Mouse (Mus musculus) midbrain, embryonic 11.5 days (tissue): ENCODE data around the gene Tspan2. TPM values are rescaled to one million over a fixed set of nuclear protein-coding genes. Genes with fewer than 3 reads are reported as not detected.

Experiments used
- ATAC-seq: fragments of 200-750 bp; cut with Nextera tagmentation; 2 replicates; pipeline ENCODE4 v1.8.0; 2017; ENCODE audit warnings: moderate TSS enrichment, moderate library complexity; ENCODE audit not compliant: low FRiP score
- DNase-seq: peaks from one replicate; pipeline ENCODE4 v3.0.0; 2015; ENCODE audit warnings: low spot score; ENCODE audit errors: missing footprints
- H3K27ac ChIP-seq: fragments of 300-500 bp; sonication (generic); 2 replicates; pipeline ENCODE4 v1.5.1; 2014; ENCODE audit warnings: low read depth, low read length
- H3K27me3 ChIP-seq: fragments of 300-500 bp; sonication (generic); 2 replicates; pipeline ENCODE4 v1.6.1; 2014; ENCODE audit warnings: mild to moderate bottlenecking, low read length, moderate library complexity, mixed read lengths; ENCODE audit not compliant: control insufficient read depth, insufficient read depth
- H3K36me3 ChIP-seq: fragments of 300-500 bp; sonication (generic); 2 replicates; pipeline ENCODE4 v1.6.1; 2014; ENCODE audit warnings: mild to moderate bottlenecking, low read length, moderate library complexity, mixed read lengths; ENCODE audit not compliant: control insufficient read depth, insufficient read depth
- H3K4me1 ChIP-seq: fragments of 300-500 bp; sonication (generic); 2 replicates; pipeline ENCODE4 v1.6.1; 2014; ENCODE audit warnings: low read length; ENCODE audit not compliant: control insufficient read depth, insufficient read depth
- H3K4me2 ChIP-seq: fragments of 300-500 bp; sonication (generic); 2 replicates; pipeline ENCODE4 v1.6.1; 2014; ENCODE audit warnings: mild to moderate bottlenecking, moderate library complexity
- H3K4me3 ChIP-seq: fragments of 300-500 bp; sonication (generic); 2 replicates; pipeline ENCODE4 v1.5.1; 2014; ENCODE audit warnings: low read depth, low read length
- H3K9ac ChIP-seq: fragments of 300-500 bp; sonication (generic); 2 replicates; pipeline ENCODE4 v1.6.1; 2014; ENCODE audit warnings: low read length
- H3K9me3 ChIP-seq: fragments of 300-500 bp; sonication (generic); 2 replicates; pipeline ENCODE4 v1.6.1; 2016; ENCODE audit warnings: low read length; ENCODE audit not compliant: control insufficient read depth
- WGBS: fragments of 180-500 bp; shearing (Covaris S2); extraction: QIAGEN DNeasy Blood & Tissue Kit; methylation state at CpG from one replicate; pipeline ENCODE4 v1.1.7; 2014; 5-methylcytosine and 5-hydroxymethylcytosine counted together
- polyA plus RNA-seq: library from polyadenylated mRNA; unstranded; fragments of >200 nt; fragmentation: Nextera tagmentation; extraction: Ambion mirVana; gene quantifications from 2 replicates; pipeline ENCODE4 v1.2.1, GENCODE M21; 2014

The Tspan2 gene
- polyA plus RNA-seq, 1 experiment from 2014 or later, result 10.4 TPM

- H3K9me3 ChIP-seq, result no peaks in the 10 kb centered on the region
- 68% methylated on average over 9 of the region's 9 CpGs for WGBS
Observed at GRCm38 (mm10) chr3:102708599-102708998, 25.7 kb upstream of the Tspan2 start.

GRCm38 (mm10) chr3:102715066-102715584 lies 19.2 kb upstream of the Tspan2 start:
- Histone ChIP-seq H3K4me1 (no peaks in the 10 kb centered on the region), H3K4me2 (no peak overlapping the region), H3K27me3 (no peaks in the 10 kb centered on the region), H3K4me3 (no peak overlapping the region), H3K9me3 (no peaks in the 10 kb centered on the region), H3K27ac (no peak overlapping the region), H3K9ac (no peak overlapping the region), H3K36me3 (no peaks in the 10 kb centered on the region)
- ATAC-seq (no peak), DNase-seq (peak; percentile 93)
- WGBS, result 44% methylated on average over 11 of the region's 11 CpGs

More at GRCm38 (mm10) chr3:102708599-102708998, 25.7 kb upstream of the Tspan2 start:
- Histone ChIP-seq H3K4me1 (no peaks in the 10 kb centered on the region), H3K4me3 (no peak overlapping the region), H3K27ac (no peak overlapping the region), H3K36me3 (no peaks in the 10 kb centered on the region), H3K9ac (no peak overlapping the region), H3K4me2 (no peak overlapping the region), H3K27me3 (no peaks in the 10 kb centered on the region)
- ATAC-seq (no peak), DNase-seq (no peak)

GRCm38 (mm10) chr3:102715839-102716238 lies 18.5 kb upstream of the Tspan2 start:
- Histone ChIP-seq H3K27ac (no peak overlapping the region), H3K9me3 (no peaks in the 10 kb centered on the region), H3K4me1 (no peaks in the 10 kb centered on the region), H3K27me3 (no peaks in the 10 kb centered on the region), H3K9ac (no peak overlapping the region), H3K4me3 (no peak overlapping the region), H3K4me2 (no peak overlapping the region), H3K36me3 (no peaks in the 10 kb centered on the region)
- DNase-seq (no peak), ATAC-seq (no peak)
- 91% methylated on average over 8 of the region's 8 CpGs for WGBS

- Histone ChIP-seq H3K36me3 (no peaks in the 10 kb centered on the region), H3K27ac (no peak overlapping the region), H3K4me3 (no peak overlapping the region), H3K9me3 (no peaks in the 10 kb centered on the region), H3K27me3 (no peaks in the 10 kb centered on the region), H3K4me1 (no peaks in the 10 kb centered on the region), H3K4me2 (no peak overlapping the region), H3K9ac (no peak overlapping the region)
- no peak for DNase-seq
- ATAC-seq, result no peak
- whole genome bisulfite sequencing, result 56% methylated on average over 3 of the region's 3 CpGs
Observed at GRCm38 (mm10) chr3:102717586-102718285, 16.6 kb upstream of the Tspan2 start.

- no peaks in the 10 kb centered on the region for H3K9me3 ChIP-seq
- no peak for DNase-seq
- H3K4me2 ChIP-seq, result no peak overlapping the region
- H3K4me1 ChIP-seq, result no peaks in the 10 kb centered on the region
- H3K4me3 ChIP-seq, result no peak overlapping the region
- H3K36me3 ChIP-seq, result no peaks in the 10 kb centered on the region
- H3K27me3 ChIP-seq, result no peaks in the 10 kb centered on the region
- no peak for ATAC-seq
- no peak overlapping the region for H3K9ac ChIP-seq
- H3K27ac ChIP-seq, result no peak overlapping the region
- WGBS, result 70% methylated on average over 4 of the region's 4 CpGs
Observed at GRCm38 (mm10) chr3:102723154-102723553, 11.2 kb upstream of the Tspan2 start.

GRCm38 (mm10) chr3:102723841-102724570 lies 10.3 kb upstream of the Tspan2 start:
- Histone ChIP-seq H3K36me3 (no peaks in the 10 kb centered on the region), H3K9ac (no peak overlapping the region), H3K4me3 (no peak overlapping the region), H3K4me1 (no peaks in the 10 kb centered on the region), H3K4me2 (no peak overlapping the region), H3K27me3 (no peaks in the 10 kb centered on the region), H3K27ac (no peak overlapping the region), H3K9me3 (no peaks in the 10 kb centered on the region)
- DNase-seq, result peak; percentile 76
- 68% methylated on average over 6 of the region's 6 CpGs for WGBS
- ATAC-seq, result no peak

- Histone ChIP-seq H3K4me3 (no peak overlapping the region), H3K27me3 (no peaks in the 10 kb centered on the region), H3K4me2 (no peak overlapping the region), H3K9me3 (no peaks in the 10 kb centered on the region), H3K9ac (no peak overlapping the region), H3K36me3 (no peaks in the 10 kb centered on the region), H3K27ac (no peak overlapping the region), H3K4me1 (no peaks in the 10 kb centered on the region)
- peak; percentile 62 for DNase-seq
- 77% methylated on average over 7 of the region's 7 CpGs for WGBS
- ATAC-seq, result no peak
Observed at GRCm38 (mm10) chr3:102724798-102725459, 9.4 kb upstream of the Tspan2 start.

GRCm38 (mm10) chr3:102729416-102729815 lies 4.9 kb upstream of the Tspan2 start:
- H3K27ac ChIP-seq, result no peak overlapping the region
- WGBS, result 77% methylated on average over 5 of the region's 5 CpGs
- no peaks in the 10 kb centered on the region for H3K36me3 ChIP-seq
- ATAC-seq (no peak), DNase-seq (no peak)
- H3K4me1 ChIP-seq, result peaks cover 4% of the 10 kb centered on the region; the same call in 1 of the 2 replicates
- H3K9me3 ChIP-seq, result no peaks in the 10 kb centered on the region
- H3K9ac ChIP-seq, result no peak overlapping the region
- 0 out of 2 replicates have a peak, but pooled peaks cover 3% of the 10 kb centered on the region for H3K27me3 ChIP-seq
- no peak overlapping the region for H3K4me3 ChIP-seq
- H3K4me2 ChIP-seq, result no peak overlapping the region

GRCm38 (mm10) chr3:102731112-102731511 lies 3.2 kb upstream of the Tspan2 start:
- no peak overlapping the region for H3K9ac ChIP-seq
- no peak overlapping the region for H3K27ac ChIP-seq
- no peaks in the 10 kb centered on the region for H3K36me3 ChIP-seq
- H3K4me2 ChIP-seq, result no peak overlapping the region
- no peak for ATAC-seq
- 74% methylated on average over 3 of the region's 3 CpGs for WGBS
- no peak overlapping the region for H3K4me3 ChIP-seq
- 0 out of 2 replicates have a peak, but pooled peaks cover 3% of the 10 kb centered on the region for H3K27me3 ChIP-seq
- no peaks in the 10 kb centered on the region for H3K9me3 ChIP-seq
- peaks cover 9% of the 10 kb centered on the region for H3K4me1 ChIP-seq
- DNase-seq, result no peak
